Mouse (Mus musculus) stomach, postnatal 0 days (tissue): ENCODE data around the gene Ank2. TPM values are rescaled to one million over a fixed set of nuclear protein-coding genes. Genes with fewer than 3 reads are reported as not detected.

Source experiments
- ATAC-seq: fragments of 200-750 bp; cut with Nextera tagmentation; 2 replicates; pipeline ENCODE4 v1.8.0; 2017; ENCODE audit not compliant: low FRiP score, low TSS enrichment
- DNase-seq: peaks from one replicate; pipeline ENCODE4 v3.0.0-alpha.2; 2016; ENCODE audit warnings: low spot score
- H3K27ac ChIP-seq: fragments of 300-500 bp; sonication (generic); replicated peaks from 2 replicates; pipeline ENCODE4 v1.5.1; 2014; ENCODE audit warnings: mild to moderate bottlenecking, control low read depth
- H3K27me3 ChIP-seq: fragments of 300-500 bp; sonication (generic); 2 replicates; pipeline ENCODE4 v1.6.1; 2014; ENCODE audit warnings: low read length; ENCODE audit not compliant: control insufficient read depth, insufficient read depth
- H3K36me3 ChIP-seq: fragments of 300-500 bp; sonication (generic); 2 replicates; pipeline ENCODE4 v1.6.1; 2014; ENCODE audit warnings: low read length, mixed read lengths; ENCODE audit not compliant: control insufficient read depth, insufficient read depth
- H3K4me1 ChIP-seq: fragments of 300-500 bp; sonication (generic); replicated peaks from 2 replicates; pipeline ENCODE4 v1.6.1; 2014; ENCODE audit warnings: antibody characterized with exemption; ENCODE audit not compliant: control insufficient read depth, insufficient read depth
- H3K4me2 ChIP-seq: fragments of 300-500 bp; sonication (generic); replicated peaks from 2 replicates; pipeline ENCODE4 v1.6.1; 2014; ENCODE audit warnings: low read depth, mild to moderate bottlenecking, control low read depth, moderate library complexity
- H3K4me3 ChIP-seq: fragments of 300-500 bp; sonication (generic); 2 replicates; pipeline ENCODE4 v1.5.1; 2014; ENCODE audit warnings: low read depth, low read length, control low read depth
- H3K9ac ChIP-seq: fragments of 300-500 bp; sonication (generic); 2 replicates; pipeline ENCODE4 v1.6.1; 2014; ENCODE audit warnings: mild to moderate bottlenecking, low read length, control low read depth, mixed read lengths
- H3K9me3 ChIP-seq: fragments of 300-500 bp; sonication (generic); 2 replicates; pipeline ENCODE4 v1.6.1; 2016; ENCODE audit warnings: low read length; ENCODE audit not compliant: control insufficient read depth
- CTCF ChIP-seq: IDR thresholded peaks from 2 replicates; pipeline ENCODE4 v1.5.1; 2016; ENCODE audit warnings: antibody characterized with exemption, low read depth, mild to moderate bottlenecking, moderate library complexity
- EP300 ChIP-seq: optimal IDR thresholded peaks from 2 replicates; pipeline ENCODE3; 2016; ENCODE audit warnings: antibody characterized with exemption
- WGBS: fragments of 180-500 bp; shearing (Covaris S2); extraction: QIAGEN DNeasy Blood & Tissue Kit; methylation state at CpG from one replicate; pipeline ENCODE4 v1.1.7; 2014; 5-methylcytosine and 5-hydroxymethylcytosine counted together
- polyA plus RNA-seq: library from polyadenylated mRNA; unstranded; fragments of >200 nt; fragmentation: Nextera tagmentation; extraction: Ambion mirVana; gene quantifications from 2 replicates; pipeline ENCODE4 v1.2.1, GENCODE M21; 2015

Ank2 gene
- 12.3 and 13.0 TPM in 2 replicates for polyA plus RNA-seq

- 1% methylated on average over 49 of the region's 62 CpGs for WGBS
- Histone ChIP-seq H3K27me3 (no peaks in the 10 kb centered on the region), H3K36me3 (no peaks in the 10 kb centered on the region), H3K27ac (no peak within 1 kb of the TSS), H3K4me1 (no peaks in the 10 kb centered on the region), H3K4me3 (peak within 1 kb of the TSS; percentile 56), H3K9me3 (no peaks in the 10 kb centered on the region), H3K9ac (peak within 1 kb of the TSS; percentile 56), H3K4me2 (peak within 1 kb of the TSS; percentile 96)
- no peak for TF ChIP-seq EP300
- TF ChIP-seq CTCF, result no peak
- DNase-seq, result peak; percentile 46
- ATAC-seq, result peak; percentile 77; the same call in 1 of the 2 replicates
Observed at GRCm38 (mm10) chr3:127498742-127499400, at the start of gene Ank2. Gene Ank2 (minus strand): TSS chr3:127499350.

- Histone ChIP-seq H3K27me3 (no peaks in the 10 kb centered on the region), H3K9ac (no peak overlapping the region), H3K9me3 (no peaks in the 10 kb centered on the region), H3K36me3 (no peaks in the 10 kb centered on the region), H3K4me2 (no peak overlapping the region), H3K4me3 (no peak overlapping the region), H3K4me1 (no peaks in the 10 kb centered on the region), H3K27ac (no peak overlapping the region)
- ATAC-seq, result no peak
- WGBS, result 53% methylated on average over 5 of the region's 5 CpGs
- peak; percentile 42 for DNase-seq
- TF ChIP-seq CTCF (peak; percentile 71), EP300 (no peak)
Observed at GRCm38 (mm10) chr3:127547882-127548281, 48.7 kb upstream of the Ank2 start.

- no peaks in the 10 kb centered on the region for H3K27me3 ChIP-seq
- H3K9ac ChIP-seq, result no peak overlapping the region
- no peak overlapping the region for H3K4me2 ChIP-seq
- 42% methylated on average over 5 of the region's 5 CpGs for WGBS
- no peaks in the 10 kb centered on the region for H3K36me3 ChIP-seq
- no peak overlapping the region for H3K4me3 ChIP-seq
- ATAC-seq (no peak), DNase-seq (no peak)
- no peaks in the 10 kb centered on the region for H3K4me1 ChIP-seq
- H3K27ac ChIP-seq, result no peak overlapping the region
- TF ChIP-seq EP300 (no peak), CTCF (no peak)
- H3K9me3 ChIP-seq, result no peaks in the 10 kb centered on the region
Observed at GRCm38 (mm10) chr3:127544610-127545121, 45.5 kb upstream of the Ank2 start.

DNA sequence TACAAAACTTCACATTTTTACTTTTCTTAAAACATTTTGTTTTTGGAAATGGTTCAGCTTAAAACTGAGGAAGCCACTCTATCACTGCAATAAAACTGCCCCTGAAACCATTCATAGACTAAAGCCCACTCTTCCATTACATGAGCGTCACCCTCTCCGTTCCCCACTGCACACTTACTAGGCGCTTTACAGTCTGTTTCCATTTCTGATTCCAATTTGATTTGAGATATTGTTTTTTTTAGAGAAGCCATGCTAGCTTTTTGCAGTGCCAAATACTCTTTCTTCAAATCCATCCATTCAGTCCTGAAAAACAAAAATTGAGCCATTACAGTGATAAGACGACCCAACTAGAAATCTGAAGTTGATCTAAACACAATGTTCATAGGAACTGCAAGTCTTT, 44.8 kb upstream of the Ank2 start:
- Histone ChIP-seq H3K4me3 (no peak overlapping the region), H3K9ac (no peak overlapping the region), H3K36me3 (no peaks in the 10 kb centered on the region), H3K9me3 (no peaks in the 10 kb centered on the region), H3K27me3 (no peaks in the 10 kb centered on the region), H3K4me1 (no peaks in the 10 kb centered on the region), H3K27ac (no peak overlapping the region), H3K4me2 (no peak overlapping the region)
- TF ChIP-seq EP300 (no peak), CTCF (no peak)
- ATAC-seq, result no peak
- 77% methylated on average over 4 of the region's 4 CpGs for WGBS
- DNase-seq, result no peak

- Histone ChIP-seq H3K27ac (no peak overlapping the region), H3K9ac (no peak overlapping the region), H3K36me3 (0 out of 2 replicates have a peak, but pooled peaks cover 2% of the 10 kb centered on the region), H3K4me2 (no peak overlapping the region), H3K4me1 (no peaks in the 10 kb centered on the region), H3K9me3 (no peaks in the 10 kb centered on the region), H3K27me3 (no peaks in the 10 kb centered on the region), H3K4me3 (no peak overlapping the region)
- TF ChIP-seq CTCF, result no peak
- TF ChIP-seq EP300, result no peak
- DNase-seq (no peak), ATAC-seq (no peak)
- WGBS, result 66% methylated on average over 6 of the region's 6 CpGs
Observed at GRCm38 (mm10) chr3:127539193-127539592, 40.0 kb upstream of the Ank2 start.

DNA sequence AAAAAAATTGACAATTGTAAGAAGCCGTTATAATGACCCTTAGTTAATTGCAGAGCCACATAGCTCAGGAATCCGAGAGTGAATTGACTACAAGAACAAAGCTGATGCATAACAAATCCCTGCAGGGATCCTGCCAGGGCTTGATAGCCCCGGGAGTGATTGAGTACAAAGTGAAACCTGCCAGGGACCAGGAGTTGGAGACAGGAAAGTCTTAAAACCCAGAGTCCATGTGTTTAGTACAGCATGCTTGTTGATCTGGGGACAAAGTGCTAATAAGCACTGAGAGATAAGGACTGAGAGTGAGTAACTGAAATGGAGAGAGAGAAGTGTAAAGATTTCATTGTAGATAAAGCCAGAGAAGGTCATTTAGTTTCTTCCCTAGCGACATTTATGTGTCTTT, 31.1 kb upstream of the Ank2 start:
- Histone ChIP-seq H3K4me3 (no peak overlapping the region), H3K27ac (no peak overlapping the region), H3K9me3 (no peaks in the 10 kb centered on the region), H3K27me3 (no peaks in the 10 kb centered on the region), H3K36me3 (no peaks in the 10 kb centered on the region), H3K4me1 (no peaks in the 10 kb centered on the region), H3K9ac (no peak overlapping the region), H3K4me2 (no peak overlapping the region)
- no peak for DNase-seq
- 17% methylated on average over 4 of the region's 4 CpGs for WGBS
- no peak for TF ChIP-seq EP300
- no peak for TF ChIP-seq CTCF
- ATAC-seq, result no peak
